Mouse (Mus musculus) E14TG2a.4 (cell line): ENCODE measurements at regions not wholly inside any gene's neighbourhood (a gene's known extent, or its start where the extent isn't known, plus 50 kb on each side); places are given as distances from the start of the nearest gene placed in this dataset.

Experiments used
- CTCF ChIP-seq: conservative IDR thresholded peaks from 2 replicates; pipeline ENCODE4 v1.5.1; 2014; ENCODE audit warnings: low read length
- NANOG ChIP-seq: IDR thresholded peaks from 2 replicates; pipeline ENCODE4 v1.6.1; 2014; ENCODE audit warnings: borderline replicate concordance, low read length, mixed read lengths
- POU5F1 ChIP-seq: IDR thresholded peaks from 2 replicates; pipeline ENCODE4 v1.6.1; 2014; ENCODE audit warnings: low read length, borderline replicate concordance

- TF ChIP-seq CTCF: no peak
- no peak for TF ChIP-seq NANOG
- TF ChIP-seq POU5F1: no peak
These were observed 940.1 kb upstream of the Gm7489 start for GRCm38 (mm10) chr15:52944592-52944991.
